Mouse (Mus musculus) liver, adult 2 months (tissue): ENCODE measurements around the gene Sv2c.

Experiments
- CTCF ChIP-seq: fragments of 200-500 bp; IDR thresholded peaks from 2 replicates; pipeline ENCODE4 v1.5.1; 2011; ENCODE audit warnings: low read depth, low read length, control low read depth
- POLR2A ChIP-seq: fragments of 200-500 bp; IDR thresholded peaks from 2 replicates; pipeline ENCODE4 v1.6.1; 2011; ENCODE audit warnings: low read length, control low read depth; ENCODE audit not compliant: insufficient read depth; ENCODE audit errors: extremely low read depth

DNA sequence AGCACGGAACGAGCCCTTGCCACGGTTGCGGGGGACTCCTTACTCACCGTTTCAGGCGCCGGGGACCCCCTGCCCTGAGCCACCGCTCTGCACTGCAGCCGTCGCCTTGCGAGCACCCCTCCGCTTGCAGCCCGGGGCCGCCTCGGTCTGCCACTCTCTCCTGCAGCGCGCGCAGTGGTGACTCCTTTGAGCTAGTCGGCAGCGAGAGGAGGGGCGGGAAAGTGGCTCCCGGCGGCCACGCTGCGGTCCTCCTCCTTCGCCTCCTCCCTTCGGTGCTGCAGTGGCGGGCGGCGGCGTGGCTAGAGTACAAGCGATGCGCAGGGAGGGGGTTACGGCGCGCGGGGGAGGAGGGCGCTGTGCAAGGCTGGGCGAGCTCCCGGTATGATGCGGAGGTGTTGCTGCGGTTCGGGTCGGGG lies at the start of gene Sv2c:
- TF ChIP-seq CTCF (no peak), POLR2A (no peak)
